Mouse (Mus musculus) forebrain, embryonic 14.5 days (tissue): ENCODE results near the gene Thra. TPM values are rescaled to one million over a fixed set of nuclear protein-coding genes. Genes with fewer than 3 reads are reported as not detected.
A peak's percentile ranks its signal among the peaks of the same experiment; 100 is the strongest.

Experiments
- ATAC-seq: fragments of 200-750 bp; cut with Nextera tagmentation; 2 replicates; pipeline ENCODE4 v1.8.0; 2017; ENCODE audit warnings: mild to moderate bottlenecking, moderate library complexity
- DNase-seq: peaks from one replicate; pipeline ENCODE4 v3.0.0-alpha.2; 2015; ENCODE audit warnings: low spot score
- H3K27ac ChIP-seq: fragments of 300-500 bp; sonication (generic); 2 replicates; pipeline ENCODE4 v1.5.1; 2014; ENCODE audit warnings: low read depth, mild to moderate bottlenecking, control low read depth, low read length, moderate library complexity
- H3K27me3 ChIP-seq: fragments of 300-500 bp; sonication (generic); replicated peaks from 2 replicates; pipeline ENCODE4 v1.6.1; 2014; ENCODE audit warnings: low read length, control low read depth, mixed read lengths; ENCODE audit not compliant: control insufficient read depth, insufficient read depth
- H3K36me3 ChIP-seq: fragments of 300-500 bp; sonication (generic); 2 replicates; pipeline ENCODE4 v1.6.1; 2014; ENCODE audit warnings: low read length, control low read depth; ENCODE audit not compliant: control insufficient read depth, insufficient read depth
- H3K4me1 ChIP-seq: fragments of 300-500 bp; sonication (generic); 2 replicates; pipeline ENCODE4 v1.6.1; 2014; ENCODE audit warnings: antibody characterized with exemption, low read length, control low read depth; ENCODE audit not compliant: control insufficient read depth, insufficient read depth
- H3K4me2 ChIP-seq: fragments of 300-500 bp; sonication (generic); 2 replicates; pipeline ENCODE4 v1.6.1; 2014; ENCODE audit warnings: mild to moderate bottlenecking, control low read depth, low read length
- H3K4me3 ChIP-seq: fragments of 300-500 bp; sonication (generic); 2 replicates; pipeline ENCODE4 v1.5.1; 2014; ENCODE audit warnings: low read depth, low read length, control low read depth
- H3K9ac ChIP-seq: fragments of 300-500 bp; sonication (generic); 2 replicates; pipeline ENCODE4 v1.6.1; 2014; ENCODE audit warnings: mild to moderate bottlenecking, low read length, control low read depth, moderate library complexity
- H3K9me3 ChIP-seq: fragments of 300-500 bp; sonication (generic); replicated peaks from 2 replicates; pipeline ENCODE4 v1.6.1; 2016; ENCODE audit warnings: low read length, control low read depth, mixed read lengths; ENCODE audit not compliant: control insufficient read depth
- WGBS: fragments of 180-500 bp; shearing (Covaris S2); extraction: QIAGEN DNeasy Blood & Tissue Kit; methylation state at CpG from one replicate; pipeline ENCODE4 v1.1.7; 2014; 5-methylcytosine and 5-hydroxymethylcytosine counted together
- polyA plus RNA-seq: library from polyadenylated mRNA; unstranded; fragments of >200 nt; fragmentation: Nextera tagmentation; extraction: Ambion mirVana; gene quantifications from 2 replicates; pipeline ENCODE4 v1.2.1, GENCODE M21; 2014

Thra gene
- polyA plus RNA-seq, 1 experiment from 2014 or later, result 164 TPM

GRCm38 (mm10) chr11:98770096-98770975, 29.9 kb downstream of the Thra start:
- H3K27me3 ChIP-seq, result no peaks in the 10 kb centered on the region
- no peak overlapping the region for H3K27ac ChIP-seq
- no peak overlapping the region for H3K9ac ChIP-seq
- 90% methylated on average over 26 of the region's 26 CpGs for whole genome bisulfite sequencing
- H3K9me3 ChIP-seq, result no peaks in the 10 kb centered on the region
- H3K4me1 ChIP-seq, result peaks cover 54% of the 10 kb centered on the region
- no peak overlapping the region for H3K4me2 ChIP-seq
- DNase-seq, result no peak
- peaks cover 47% of the 10 kb centered on the region for H3K36me3 ChIP-seq
- no peak overlapping the region for H3K4me3 ChIP-seq
- ATAC-seq, result no peak

GRCm38 (mm10) chr11:98771131-98771530, 30.7 kb downstream of the Thra start:
- Histone ChIP-seq H3K4me2 (no peak overlapping the region), H3K36me3 (peaks cover 40% of the 10 kb centered on the region), H3K9me3 (no peaks in the 10 kb centered on the region), H3K27ac (peak overlapping the region; percentile 14; the same call in 1 of the 2 replicates), H3K4me1 (peaks cover 51% of the 10 kb centered on the region), H3K27me3 (no peaks in the 10 kb centered on the region), H3K4me3 (no peak overlapping the region), H3K9ac (no peak overlapping the region)
- DNase-seq, result no peak
- WGBS, result 92% methylated on average over 18 of the region's 18 CpGs
- no peak for ATAC-seq

GRCm38 (mm10) chr11:98771844-98772525, 31.5 kb downstream of the Thra start:
- H3K9me3 ChIP-seq, result no peaks in the 10 kb centered on the region
- DNase-seq (no peak), ATAC-seq (no peak)
- WGBS, result 92% methylated on average over 11 of the region's 11 CpGs
- H3K9ac ChIP-seq, result no peak overlapping the region
- H3K36me3 ChIP-seq, result peaks cover 35% of the 10 kb centered on the region
- peaks cover 48% of the 10 kb centered on the region for H3K4me1 ChIP-seq
- H3K4me3 ChIP-seq, result no peak overlapping the region
- no peaks in the 10 kb centered on the region for H3K27me3 ChIP-seq
- no peak overlapping the region for H3K4me2 ChIP-seq
- H3K27ac ChIP-seq, result no peak overlapping the region

- peaks cover 35% of the 10 kb centered on the region for H3K36me3 ChIP-seq
- H3K4me3 ChIP-seq, result no peak overlapping the region
- H3K4me1 ChIP-seq, result peaks cover 44% of the 10 kb centered on the region
- H3K27ac ChIP-seq, result no peak overlapping the region
- H3K9me3 ChIP-seq, result no peaks in the 10 kb centered on the region
- ATAC-seq (no peak), DNase-seq (no peak)
- no peak overlapping the region for H3K4me2 ChIP-seq
- WGBS, result 87% methylated on average over 8 of the region's 8 CpGs
- no peaks in the 10 kb centered on the region for H3K27me3 ChIP-seq
- H3K9ac ChIP-seq, result no peak overlapping the region
Observed at GRCm38 (mm10) chr11:98772667-98773171, 32.3 kb downstream of the Thra start.

GRCm38 (mm10) chr11:98773635-98774295, 33.3 kb downstream of the Thra start:
- ATAC-seq (peak; percentile 79), DNase-seq (peak; percentile 96)
- Histone ChIP-seq H3K36me3 (peaks cover 28% of the 10 kb centered on the region), H3K9ac (peak overlapping the region; percentile 45; the same call in 1 of the 2 replicates), H3K4me1 (peaks cover 35% of the 10 kb centered on the region), H3K4me2 (peak overlapping the region; percentile 83), H3K27me3 (no peaks in the 10 kb centered on the region), H3K4me3 (peak overlapping the region; percentile 34), H3K27ac (no peak overlapping the region), H3K9me3 (no peaks in the 10 kb centered on the region)
- WGBS, result under 1% methylated on average over 37 of the region's 37 CpGs

- peaks cover 18% of the 10 kb centered on the region for H3K36me3 ChIP-seq
- no peaks in the 10 kb centered on the region for H3K27me3 ChIP-seq
- peak; percentile 32 for ATAC-seq
- no peaks in the 10 kb centered on the region for H3K9me3 ChIP-seq
- peaks cover 33% of the 10 kb centered on the region for H3K4me1 ChIP-seq
- peak within 1 kb of the TSS; percentile 83 for H3K4me2 ChIP-seq
- H3K4me3 ChIP-seq, result peak within 1 kb of the TSS; percentile 34
- no peak for DNase-seq
- peak within 1 kb of the TSS; percentile 55; the same call in 1 of the 2 replicates for H3K27ac ChIP-seq
- H3K9ac ChIP-seq, result peak within 1 kb of the TSS; percentile 63
- under 1% methylated on average over 22 of the region's 22 CpGs for WGBS
Observed at GRCm38 (mm10) chr11:98774582-98775347, 34.3 kb downstream of the Thra start, which contains the start of gene Nr1d1. Gene Nr1d1 (minus strand): TSS chr11:98775333.

GRCm38 (mm10) chr11:98775348-98776051, 35.1 kb downstream of the Thra start:
- Histone ChIP-seq H3K27me3 (no peaks in the 10 kb centered on the region), H3K36me3 (peaks cover 10% of the 10 kb centered on the region), H3K4me1 (peaks cover 33% of the 10 kb centered on the region), H3K9me3 (no peaks in the 10 kb centered on the region), H3K4me2 (peak overlapping the region; percentile 83), H3K27ac (peak overlapping the region; percentile 55; the same call in 1 of the 2 replicates), H3K4me3 (peak overlapping the region; percentile 34), H3K9ac (peak overlapping the region; percentile 63)
- ATAC-seq, result peak; percentile 88
- DNase-seq, result peak; percentile 98
- 9% methylated on average over 15 of the region's 15 CpGs for WGBS
